28 mouse cellular contexts compared by ENCODE assay signal in the genomic region with DNA sequence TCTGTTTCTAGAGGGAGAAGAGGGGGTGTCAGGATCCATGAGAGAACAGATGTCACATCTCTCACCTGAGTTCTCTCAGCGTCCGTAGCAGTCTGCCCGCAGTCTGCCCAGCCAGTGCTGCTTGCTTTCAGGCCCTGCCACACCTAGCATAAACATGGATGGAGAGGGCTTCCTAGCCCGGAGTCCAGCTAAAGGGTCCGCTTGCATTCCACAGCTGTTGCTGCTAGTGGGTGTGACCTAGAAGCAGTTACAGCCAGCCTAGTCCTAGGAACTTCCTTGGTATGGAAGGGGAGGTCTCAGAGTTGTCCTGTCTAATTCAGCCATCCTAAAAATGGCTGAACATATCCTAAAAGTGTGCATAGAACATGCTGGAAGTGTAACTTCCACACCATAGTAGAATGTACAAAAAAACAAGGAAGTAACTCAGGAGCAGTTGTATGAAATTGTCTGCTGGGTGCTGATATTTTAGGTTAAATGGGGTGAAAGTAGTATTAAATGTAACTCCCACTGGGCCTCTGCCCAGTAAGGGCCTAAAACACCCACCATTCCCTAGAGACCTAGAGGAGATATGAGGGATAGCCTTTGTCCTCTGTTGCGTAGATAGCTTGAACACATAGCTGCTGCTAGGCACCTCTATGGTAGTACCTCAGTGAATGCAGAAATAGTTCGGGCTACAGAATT. TPM values are rescaled to one million over a fixed set of nuclear protein-coding genes. Genes with fewer than 3 reads are reported as not detected.
DNase-seq lines count a peak whose midpoint lies in the region; ATAC-seq and TF ChIP-seq lines count a peak whose summit lies in the region.
"Had no signal": no experiment of that assay in that cellular context is flagged by ENCODE, and none has a peak within 500 bp of the region (broad histone marks: within the 10 kb centered on the region; RNA-seq: fewer than 3 reads in every experiment).

No protein-coding gene starts in this region.

- no peak overlapping the region for H3K4me2 ChIP-seq in embryonic facial prominence, embryonic 14.5 days (ENCODE audit: low read depth, low read length)
- H3K4me2 ChIP-seq in lung, embryonic 16.5 days (ENCODE audit: low read depth, low read length), result no peak overlapping the region
- H3K4me2 ChIP-seq in hindbrain, embryonic 13.5 days, result no peak overlapping the region
- H3K4me2 ChIP-seq: embryonic facial prominence, embryonic 13.5 days; forebrain, embryonic 12.5 days; hindbrain, embryonic 14.5 days; limb, embryonic 12.5 days; liver, embryonic 11.5 days; lung, embryonic 15.5 days; neural tube, embryonic 13.5 days had no signal

- H3K9ac ChIP-seq in embryonic facial prominence, embryonic 14.5 days (ENCODE audit: low read depth, low read length), result no peak overlapping the region
- H3K9ac ChIP-seq in lung, embryonic 16.5 days (ENCODE audit: low read length), result no peak overlapping the region
- H3K9ac ChIP-seq in MEL (ENCODE audit: control insufficient read depth, low read depth, low read length, poor library complexity, severe bottlenecking), result no peak overlapping the region
- no peak overlapping the region for H3K9ac ChIP-seq in hindbrain, embryonic 13.5 days
- H3K9ac ChIP-seq: embryonic facial prominence, embryonic 13.5 days; forebrain, embryonic 12.5 days; hindbrain, embryonic 14.5 days; limb, embryonic 12.5 days; lung, embryonic 15.5 days; neural tube, embryonic 13.5 days had no signal

- H3K4me3 ChIP-seq in embryonic facial prominence, embryonic 14.5 days (ENCODE audit: low read depth, low read length), result no peak overlapping the region
- no peak overlapping the region for H3K4me3 ChIP-seq in embryonic facial prominence, embryonic 10.5 days
- no peak overlapping the region for H3K4me3 ChIP-seq in lung, embryonic 16.5 days (ENCODE audit: low read length)
- H3K4me3 ChIP-seq in MEL (ENCODE audit: control insufficient read depth in 1 of 2, insufficient read depth in 1 of 2, low read depth in 2 of 2, low read length in 2 of 2), result no peak overlapping the region
- H3K4me3 ChIP-seq in hindbrain, embryonic 13.5 days, result no peak overlapping the region
- H3K4me3 ChIP-seq: embryonic facial prominence, embryonic 13.5 days; erythroblast, embryonic 14.5 days; forebrain, embryonic 12.5 days; heart, embryonic 10.5 days; limb, embryonic 12.5 days; lung, embryonic 15.5 days; neural tube, embryonic 13.5 days had no signal

- TF ChIP-seq RAD21 in MEL (IDR thresholded peaks at IDR 0.05; ENCODE audit: low read depth, low read length), result no peak

- H3K79me2 ChIP-seq in MEL (ENCODE audit: control insufficient read depth, insufficient read depth, low read length, poor library complexity), result peaks cover 3% of the 10 kb centered on the region; the same call in 1 of the 2 replicates

- WGBS in embryonic facial prominence, embryonic 14.5 days, result 80% methylated on average over 7 of the region's 7 CpGs
- whole genome bisulfite sequencing in embryonic facial prominence, embryonic 10.5 days, result 87% methylated on average over 7 of the region's 7 CpGs
- WGBS in lung, embryonic 16.5 days, result 55% methylated on average over 7 of the region's 7 CpGs
- 90% methylated on average over 7 of the region's 7 CpGs for WGBS in hindbrain, embryonic 13.5 days

- TF ChIP-seq CTCF in MEL (IDR thresholded peaks at IDR 0.05 in 2 of 3, conservative IDR thresholded peaks at IDR 0.05 in 1 of 3; ENCODE audit: control insufficient read depth in 1 of 3, insufficient read depth in 1 of 3, low read depth in 2 of 3, low read length in 3 of 3, poor library complexity in 1 of 3, severe bottlenecking in 1 of 3), result no peak

- H3K27me3 ChIP-seq in embryonic facial prominence, embryonic 14.5 days (replicated peaks; ENCODE audit: control insufficient read depth, insufficient read depth, low read length), result no peaks in the 10 kb centered on the region
- no peaks in the 10 kb centered on the region for H3K27me3 ChIP-seq in embryonic facial prominence, embryonic 10.5 days (replicated peaks; ENCODE audit: low read depth, poor library complexity, severe bottlenecking)
- no peaks in the 10 kb centered on the region for H3K27me3 ChIP-seq in lung, embryonic 16.5 days (ENCODE audit: control insufficient read depth, insufficient read depth, low read depth, low read length)
- no peaks in the 10 kb centered on the region for H3K27me3 ChIP-seq in MEL (ENCODE audit: control insufficient read depth in 1 of 2, insufficient read depth in 2 of 2, low read length in 2 of 2)
- H3K27me3 ChIP-seq in hindbrain, embryonic 13.5 days, result no peaks in the 10 kb centered on the region
- H3K27me3 ChIP-seq: embryonic facial prominence, embryonic 13.5 days; forebrain, embryonic 12.5 days; limb, embryonic 12.5 days; lung, embryonic 15.5 days; neural tube, embryonic 13.5 days had no signal

- no peaks in the 10 kb centered on the region for H3K9me3 ChIP-seq in embryonic facial prominence, embryonic 14.5 days (ENCODE audit: control insufficient read depth, low read length)
- no peaks in the 10 kb centered on the region for H3K9me3 ChIP-seq in embryonic facial prominence, embryonic 10.5 days
- H3K9me3 ChIP-seq in lung, embryonic 16.5 days (ENCODE audit: control insufficient read depth, low read length), result no peaks in the 10 kb centered on the region
- no peaks in the 10 kb centered on the region for H3K9me3 ChIP-seq in MEL (replicated peaks; ENCODE audit: insufficient read depth, low read length)
- H3K9me3 ChIP-seq in hindbrain, embryonic 13.5 days, result no peaks in the 10 kb centered on the region
- H3K9me3 ChIP-seq: embryonic facial prominence, embryonic 13.5 days; forebrain, embryonic 12.5 days; heart, embryonic 10.5 days; limb, embryonic 12.5 days; lung, embryonic 15.5 days; neural tube, embryonic 13.5 days had no signal

- H3K36me3 ChIP-seq in embryonic facial prominence, embryonic 14.5 days (ENCODE audit: control insufficient read depth, insufficient read depth, low read length), result no peaks in the 10 kb centered on the region
- H3K36me3 ChIP-seq in embryonic facial prominence, embryonic 10.5 days (replicated peaks), result 0 out of 2 replicates have a peak, but pooled peaks cover 4% of the 10 kb centered on the region
- no peaks in the 10 kb centered on the region for H3K36me3 ChIP-seq in lung, embryonic 16.5 days (ENCODE audit: control insufficient read depth, insufficient read depth, low read length)
- H3K36me3 ChIP-seq in MEL (ENCODE audit: control insufficient read depth in 1 of 2, insufficient read depth in 2 of 2, low read length in 2 of 2), result peaks cover 0 to 25% of the 10 kb centered on the region in 2 experiments; a peak in 3 of 4 replicates
- H3K36me3 ChIP-seq in hindbrain, embryonic 13.5 days, result no peaks in the 10 kb centered on the region
- H3K36me3 ChIP-seq: embryonic facial prominence, embryonic 13.5 days; forebrain, embryonic 12.5 days; limb, embryonic 12.5 days; lung, embryonic 15.5 days; neural tube, embryonic 13.5 days had no signal

- TF ChIP-seq POLR2A in MEL (IDR thresholded peaks at IDR 0.05; ENCODE audit: control insufficient read depth in 1 of 2, insufficient read depth in 1 of 2, low read depth in 1 of 2, low read length in 2 of 2, poor library complexity in 1 of 2), result no peak

- no peak overlapping the region for H3K27ac ChIP-seq in embryonic facial prominence, embryonic 14.5 days (replicated peaks; ENCODE audit: low read depth, low read length)
- no peak overlapping the region for H3K27ac ChIP-seq in embryonic facial prominence, embryonic 10.5 days (replicated peaks)
- H3K27ac ChIP-seq in lung, embryonic 16.5 days (ENCODE audit: low read length), result 0 out of 2 replicates have a peak overlapping the region, but pooled peaks have one; percentile 15
- H3K27ac ChIP-seq in MEL (ENCODE audit: control insufficient read depth, low read depth, low read length), result no peak overlapping the region; the same call in 1 of the 2 replicates
- no peak overlapping the region for H3K27ac ChIP-seq in hindbrain, embryonic 13.5 days
- H3K27ac ChIP-seq: embryonic facial prominence, embryonic 13.5 days; forebrain, embryonic 12.5 days; limb, embryonic 12.5 days; lung, embryonic 15.5 days; neural tube, embryonic 13.5 days had no signal

- ATAC-seq in embryonic facial prominence, embryonic 14.5 days (ENCODE audit: low read depth), result no peak
- no peak for ATAC-seq in lung, embryonic 16.5 days (ENCODE audit: low read depth)
- ATAC-seq in hindbrain, embryonic 13.5 days (ENCODE audit: low FRiP score), result no peak
- ATAC-seq: intestine, postnatal 0 days; midbrain, embryonic 16.5 days had no signal

- peaks cover 32% of the 10 kb centered on the region for H3K4me1 ChIP-seq in embryonic facial prominence, embryonic 14.5 days (ENCODE audit: control insufficient read depth, insufficient read depth, low read length)
- H3K4me1 ChIP-seq in embryonic facial prominence, embryonic 10.5 days, result peaks cover 41% of the 10 kb centered on the region
- peaks cover 50% of the 10 kb centered on the region for H3K4me1 ChIP-seq in lung, embryonic 16.5 days (replicated peaks; ENCODE audit: control insufficient read depth, insufficient read depth, low read length)
- peaks cover 38 to 39% of the 10 kb centered on the region in 2 experiments for H3K4me1 ChIP-seq in MEL (ENCODE audit: control insufficient read depth in 1 of 2, insufficient read depth in 2 of 2, low read length in 2 of 2)
- peaks cover 55% of the 10 kb centered on the region for H3K4me1 ChIP-seq in hindbrain, embryonic 13.5 days (replicated peaks)

- DNase-seq in embryonic facial prominence, embryonic 14.5 days (ENCODE audit: low spot score), result peak; percentile 34
- DNase-seq in embryonic facial prominence, embryonic 10.5 days (ENCODE audit: low spot score), result no peak
- DNase-seq in lung, postnatal 10 days, result no peak
- peak; percentile 36 for DNase-seq in MEL (ENCODE audit: low read depth, low spot score)
- DNase-seq in right cerebral cortex, adult 2 months (ENCODE audit: low spot score in 2 of 2), result no peak
- DNase-seq: adrenal gland, postnatal 14 days; cerebellum, adult 11 months; cerebellum, adult 9-11 months; embryo, embryonic 11 days; gastrocnemius, postnatal 25 days; heart, adult 11 months; heart, postnatal 4 days; kidney, adult 9 months; kidney, postnatal 10 days; thymus, postnatal 4 days had no signal

- TF ChIP-seq EP300 in MEL (IDR thresholded peaks at IDR 0.05; ENCODE audit: low read depth in 1 of 2, low read length in 2 of 2), result peak; percentile 75 to 78; a peak in 3 of 4 replicates

TF ChIP-seq in MEL, 35 proteins besides CTCF, POLR2A, EP300 and RAD21 (continues in another document):
- TF ChIP-seq GABPA (IDR thresholded peaks at IDR 0.05; ENCODE audit: low read depth, low read length), result no peak
- 0 out of 2 replicates have a peak, but pooled peaks have one; percentile 32 for TF ChIP-seq ELF1 (IDR thresholded peaks at IDR 0.05; ENCODE audit: low read depth, low read length)
- no peak for TF ChIP-seq MYC (IDR thresholded peaks at IDR 0.05; ENCODE audit: low read depth, low read length)

RNA-seq across cellular contexts. Expression of a gene that starts 48.6 kb away (rescaled TPM):
- 19.0 and 22.4 TPM in 2 replicates for polyA plus RNA-seq in embryonic facial prominence, embryonic 14.5 days (2014; fragmentation: Nextera tagmentation; extraction: Ambion mirVana)
- polyA plus RNA-seq in embryonic facial prominence, embryonic 10.5 days (2016; fragmentation: Nextera tagmentation; extraction: Ambion mirVana), result 16.5 and 17.3 TPM in 2 replicates
- 10.7 and 12.2 TPM in 2 replicates for polyA plus RNA-seq in lung, embryonic 16.5 days (2015; fragmentation: Nextera tagmentation; extraction: Ambion mirVana)
- 69.7 and 77.0 TPM in 2 replicates for total RNA-seq in MEL (2012; rRNA removed)
- polyA plus RNA-seq in MEL (2012; ENCODE audit: insufficient read depth in 1 of 2, insufficient read length in 2 of 2, low read depth in 1 of 2, low replicate concordance in 2 of 2, missing spikeins in 1 of 2), result 10 to 100 TPM; 57.2 to 88.3 TPM
- polyA plus RNA-seq in hindbrain, embryonic 13.5 days (2015; fragmentation: Nextera tagmentation; extraction: Ambion mirVana), result 14.3 and 16.1 TPM in 2 replicates

Comparison
In these comparisons a context has a peak if more than half of its experiments do, and no peak if none do; other contexts are left out.
1. DNase-seq: peak in embryonic facial prominence, embryonic 14.5 days (single experiment) and MEL (single experiment); none in embryonic facial prominence, embryonic 10.5 days (single experiment), lung, postnatal 10 days (single experiment) and right cerebral cortex, adult 2 months (0 of 2).